Mouse (Mus musculus) lung, postnatal 0 days (tissue): ENCODE results near the gene Tmem202.

Experiments used
- CTCF ChIP-seq: IDR thresholded peaks from 2 replicates; pipeline ENCODE4 v1.5.1; 2016; ENCODE audit warnings: antibody characterized with exemption, mild to moderate bottlenecking
- EP300 ChIP-seq: IDR thresholded peaks from 2 replicates; pipeline ENCODE4 v1.6.1; 2016; ENCODE audit warnings: antibody characterized with exemption, mild to moderate bottlenecking, control low read depth

DNA sequence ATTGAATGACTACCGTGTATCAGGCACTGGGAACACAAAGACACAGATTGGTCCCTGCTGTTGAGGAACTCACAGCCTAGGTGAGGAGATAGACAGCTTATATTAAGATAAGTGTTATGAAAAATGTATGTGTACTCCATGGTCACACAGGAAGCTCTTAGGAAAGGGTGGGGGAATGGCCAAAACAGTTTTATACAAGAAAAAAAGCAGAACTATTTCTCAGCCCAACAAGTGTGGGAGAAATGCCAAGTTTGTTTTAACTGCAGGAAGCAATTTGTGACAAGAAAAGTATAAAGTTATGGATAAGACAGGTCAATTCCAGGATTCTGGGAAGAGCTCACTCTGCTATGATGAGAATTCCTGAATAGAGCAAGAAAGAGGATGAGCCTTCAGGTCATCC, 8.2 kb upstream of the Tmem202 start:
- no peak for TF ChIP-seq CTCF
- no peak for TF ChIP-seq EP300
